In the genomic region with DNA sequence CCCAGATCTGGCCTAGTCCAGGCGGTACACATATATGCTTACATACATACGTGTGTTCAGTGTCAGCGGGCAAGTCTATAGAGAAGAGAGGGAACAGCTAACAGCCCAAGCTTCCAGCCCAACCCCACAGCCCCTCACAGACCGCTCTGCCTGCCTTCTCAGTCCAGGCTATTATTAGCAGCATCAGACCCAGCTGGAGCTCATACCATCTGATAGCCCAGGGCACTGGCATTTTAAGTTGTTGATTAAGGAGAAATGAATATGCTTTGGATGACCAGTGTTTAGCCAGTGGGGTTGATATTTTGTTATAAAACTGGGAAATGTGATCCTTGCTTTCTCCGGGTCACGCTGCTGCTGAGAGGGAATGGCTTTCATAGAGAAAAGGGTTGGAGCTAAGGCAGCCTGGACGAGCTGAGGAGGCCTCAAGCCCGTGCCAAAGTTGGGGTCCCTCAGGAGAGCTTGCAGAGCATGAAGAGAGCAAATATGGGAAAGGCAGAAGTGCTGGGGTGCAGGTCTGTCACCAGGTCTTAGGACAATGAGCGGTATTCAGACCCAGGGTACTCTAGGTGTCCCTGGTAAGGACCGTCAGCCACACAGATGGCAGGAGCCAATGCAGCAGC, we compare ENCODE assay signal across 24 mouse cellular contexts.
A peak's percentile ranks its signal among the peaks of the same experiment; 100 is the strongest.
DNase-seq lines count a peak whose midpoint lies in the region; ATAC-seq and TF ChIP-seq lines count a peak whose summit lies in the region.
"Had no signal": no experiment of that assay in that cellular context is flagged by ENCODE, and none has a peak within 500 bp of the region (broad histone marks: within the 10 kb centered on the region; RNA-seq: fewer than 3 reads in every experiment).

No protein-coding gene starts in this region.

- DNase-seq in gastrocnemius, adult 2 months: peak; percentile 71
- DNase-seq in gastrocnemius, postnatal 10 days: no peak
- peak; percentile 57 for DNase-seq in heart, postnatal 4 days
- DNase-seq in kidney, adult 9 months: no peak
- DNase-seq in adrenal gland, postnatal 14 days: no peak
- DNase-seq: B cell, adult 2 months; cerebellum, adult 11 months; cerebellum, postnatal 36 days; embryo, embryonic 11 days; kidney, adult 2 months had no signal

- intact Hi-C loops in gastrocnemius, adult 2 months (cut with DNase I): no loop called here

- no peak for ATAC-seq in hindbrain, embryonic 13.5 days (ENCODE audit: low FRiP score)
- no peak for ATAC-seq in hindbrain, embryonic 12.5 days (ENCODE audit: low FRiP score)
- peak; percentile 74; the same call in 1 of the 2 replicates for ATAC-seq in heart, embryonic 13.5 days (ENCODE audit: extremely low read depth, insufficient number of reproducible peaks, low FRiP score, low TSS enrichment)
- ATAC-seq: forebrain, embryonic 15.5 days; inflammation-experienced regulatory T-cells, adult 6 months; lung, postnatal 0 days; midbrain, embryonic 15.5 days; Patski had no signal

- no peaks in the 10 kb centered on the region for H3K27me3 ChIP-seq in hindbrain, embryonic 13.5 days
- no peaks in the 10 kb centered on the region for H3K27me3 ChIP-seq in hindbrain, embryonic 12.5 days
- H3K27me3 ChIP-seq in heart, embryonic 13.5 days (replicated peaks): no peaks in the 10 kb centered on the region
- H3K27me3 ChIP-seq: CH12.LX; forebrain, embryonic 15.5 days; midbrain, embryonic 15.5 days; Patski had no signal

- TF ChIP-seq CTCF in gastrocnemius, adult 2 months (IDR thresholded peaks at IDR 0.05): no peak

- no peaks in the 10 kb centered on the region for H3K9me3 ChIP-seq in hindbrain, embryonic 13.5 days
- H3K9me3 ChIP-seq in hindbrain, embryonic 12.5 days (replicated peaks): no peaks in the 10 kb centered on the region
- H3K9me3 ChIP-seq in heart, embryonic 13.5 days: no peaks in the 10 kb centered on the region
- H3K9me3 ChIP-seq: forebrain, embryonic 15.5 days; limb, embryonic 10.5 days; midbrain, embryonic 15.5 days had no signal

- H3K27ac ChIP-seq in gastrocnemius, adult 2 months: peak overlapping the region; percentile 95
- H3K27ac ChIP-seq in hindbrain, embryonic 13.5 days: peak overlapping the region; percentile 35; the same call in 1 of the 2 replicates
- no peak overlapping the region for H3K27ac ChIP-seq in hindbrain, embryonic 12.5 days
- peak overlapping the region; percentile 92 for H3K27ac ChIP-seq in heart, embryonic 13.5 days (replicated peaks)
- H3K27ac ChIP-seq: forebrain, embryonic 15.5 days; hindbrain, embryonic 14.5 days; layer of hippocampus, adult 2 months; limb, embryonic 10.5 days; macrophage; midbrain, embryonic 15.5 days had no signal

- no peak overlapping the region for H3K9ac ChIP-seq in hindbrain, embryonic 13.5 days
- H3K9ac ChIP-seq in hindbrain, embryonic 12.5 days: no peak overlapping the region
- H3K9ac ChIP-seq in heart, embryonic 13.5 days: peak overlapping the region; percentile 66
- H3K9ac ChIP-seq: forebrain, embryonic 15.5 days; hindbrain, embryonic 14.5 days; midbrain, embryonic 15.5 days had no signal

- H3K4me3 ChIP-seq in gastrocnemius, adult 2 months: peak overlapping the region; percentile 54
- no peak overlapping the region for H3K4me3 ChIP-seq in hindbrain, embryonic 13.5 days
- H3K4me3 ChIP-seq in hindbrain, embryonic 12.5 days: no peak overlapping the region
- 0 out of 2 replicates have a peak overlapping the region, but pooled peaks have one; percentile 3 for H3K4me3 ChIP-seq in heart, embryonic 13.5 days
- H3K4me3 ChIP-seq: forebrain, embryonic 15.5 days; layer of hippocampus, adult 2 months; limb, embryonic 10.5 days; midbrain, embryonic 15.5 days had no signal

- peaks cover 22% of the 10 kb centered on the region for H3K4me1 ChIP-seq in hindbrain, embryonic 13.5 days (replicated peaks)
- peaks cover 11% of the 10 kb centered on the region; the same call in 1 of the 2 replicates for H3K4me1 ChIP-seq in hindbrain, embryonic 12.5 days
- peaks cover 91% of the 10 kb centered on the region for H3K4me1 ChIP-seq in heart, embryonic 13.5 days
- H3K4me1 ChIP-seq: forebrain, embryonic 15.5 days had no signal

- WGBS in hindbrain, embryonic 13.5 days: 84% methylated on average over 10 of the region's 10 CpGs
- WGBS in hindbrain, embryonic 12.5 days: 81% methylated on average over 10 of the region's 10 CpGs
- whole genome bisulfite sequencing in heart, embryonic 13.5 days: 47% methylated on average over 10 of the region's 10 CpGs

- no peaks in the 10 kb centered on the region for H3K36me3 ChIP-seq in hindbrain, embryonic 13.5 days
- H3K36me3 ChIP-seq in hindbrain, embryonic 12.5 days: no peaks in the 10 kb centered on the region
- H3K36me3 ChIP-seq in heart, embryonic 13.5 days: peaks cover 53% of the 10 kb centered on the region
- H3K36me3 ChIP-seq: forebrain, embryonic 15.5 days; G1E; limb, embryonic 10.5 days; midbrain, embryonic 15.5 days had no signal

- H3K4me2 ChIP-seq in hindbrain, embryonic 13.5 days: no peak overlapping the region
- no peak overlapping the region for H3K4me2 ChIP-seq in hindbrain, embryonic 12.5 days (replicated peaks)
- H3K4me2 ChIP-seq in heart, embryonic 13.5 days: peak overlapping the region; percentile 58
- H3K4me2 ChIP-seq: forebrain, embryonic 15.5 days; hindbrain, embryonic 14.5 days; midbrain, embryonic 15.5 days had no signal

Comparison
In these comparisons a context has a peak if more than half of its experiments do, and no peak if none do; other contexts are left out.
1. DNase-seq: peak in gastrocnemius, adult 2 months (single experiment) and heart, postnatal 4 days (single experiment); none in gastrocnemius, postnatal 10 days (single experiment), kidney, adult 9 months (single experiment) and adrenal gland, postnatal 14 days (single experiment).
2. H3K4me3 ChIP-seq: peak in gastrocnemius, adult 2 months (single experiment) and heart, embryonic 13.5 days (single experiment); none in hindbrain, embryonic 13.5 days (single experiment) and hindbrain, embryonic 12.5 days (single experiment).